Mouse (Mus musculus) cerebellum, adult 2 months (tissue): Measurements from ENCODE around the gene Tmem87a. TPM values are rescaled to one million over a fixed set of nuclear protein-coding genes. Genes with fewer than 3 reads are reported as not detected.

Experiments used
- DNase-seq, 2 experiments: peaks; one replicate each; pipeline ENCODE4 v3.0.0; 2021
- H3K27ac ChIP-seq: fragments of 200-500 bp; 2 replicates; pipeline ENCODE4 v1.5.1; 2012; ENCODE audit warnings: low read length, control low read depth, inconsistent platforms; ENCODE audit not compliant: insufficient read depth
- H3K27me3 ChIP-seq: fragments of 200-500 bp; 2 replicates; pipeline ENCODE4 v1.6.1; 2012; ENCODE audit warnings: inconsistent platforms, mild to moderate bottlenecking, low read length, moderate library complexity; ENCODE audit not compliant: control insufficient read depth, insufficient read depth
- H3K4me1 ChIP-seq: fragments of 200-500 bp; 2 replicates; pipeline ENCODE4 v1.6.1; 2011; ENCODE audit warnings: low read length; ENCODE audit not compliant: control insufficient read depth, insufficient read depth
- H3K4me3 ChIP-seq: fragments of 200-500 bp; replicated peaks from 2 replicates; pipeline ENCODE3; 2011; ENCODE audit warnings: mild to moderate bottlenecking, low read depth, low read length, control low read depth; ENCODE audit not compliant: insufficient read depth
- CTCF ChIP-seq: fragments of 200-500 bp; IDR thresholded peaks from 2 replicates; pipeline ENCODE4 v1.5.1; 2011; ENCODE audit warnings: low read depth, mild to moderate bottlenecking, control low read depth, low read length, moderate library complexity, borderline replicate concordance; ENCODE audit not compliant: insufficient read depth
- POLR2A ChIP-seq: fragments of 200-500 bp; IDR thresholded peaks from 2 replicates; pipeline ENCODE4 v1.6.1; 2011; ENCODE audit warnings: low read length, control low read depth, borderline replicate concordance; ENCODE audit not compliant: insufficient read depth
- WGBS: fragments of 180-500 bp; shearing (Covaris S2); methylation state at CpG from one replicate; pipeline ENCODE4 v1.1.7; 2018; 5-methylcytosine and 5-hydroxymethylcytosine counted together
- polyA plus RNA-seq: library from polyadenylated mRNA; depleted of rRNA; stranded (reverse); fragments of >200 nt; gene quantifications from 2 replicates; pipeline ENCODE4 v1.2.3, GENCODE M21; 2012

Gene Tmem87a
- polyA plus RNA-seq, 1 experiment = 24.4 TPM

DNA sequence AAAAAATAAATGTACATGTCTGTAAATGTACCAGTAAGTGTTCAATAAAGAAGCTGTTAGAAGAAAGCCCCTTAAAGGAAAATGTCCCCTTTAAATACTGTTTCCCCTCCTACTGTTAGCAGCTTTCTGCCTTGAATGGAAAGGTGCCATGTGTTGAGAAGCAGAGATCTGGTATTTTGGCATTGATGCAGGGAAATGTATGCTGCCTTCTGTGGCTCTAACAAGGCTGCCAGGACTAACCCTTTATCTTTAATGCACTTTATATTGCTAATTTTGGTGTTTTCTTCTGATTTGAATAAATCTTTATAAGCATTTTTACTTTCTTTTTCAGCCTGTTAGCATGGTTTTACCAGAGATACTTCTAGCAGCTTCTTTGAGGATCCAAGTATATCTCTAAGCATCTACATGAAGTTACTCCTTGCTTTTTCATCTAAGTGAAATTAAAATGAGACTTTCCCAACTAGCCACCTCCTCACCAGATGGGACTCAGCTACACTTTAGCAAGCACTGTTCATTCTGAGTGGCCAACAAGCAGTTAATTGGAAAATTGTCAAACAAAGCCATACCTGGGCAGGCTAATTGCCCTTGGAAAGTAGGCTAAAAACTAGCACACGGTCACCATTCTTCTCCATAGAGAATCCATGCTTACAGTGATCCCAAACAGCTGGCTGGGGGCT is 11.0 kb upstream of the Tmem87a start:
- H3K27ac ChIP-seq = peak overlapping the region; percentile 15; the same call in 1 of the 2 replicates
- DNase-seq = peak; percentile 28 to 84

DNA sequence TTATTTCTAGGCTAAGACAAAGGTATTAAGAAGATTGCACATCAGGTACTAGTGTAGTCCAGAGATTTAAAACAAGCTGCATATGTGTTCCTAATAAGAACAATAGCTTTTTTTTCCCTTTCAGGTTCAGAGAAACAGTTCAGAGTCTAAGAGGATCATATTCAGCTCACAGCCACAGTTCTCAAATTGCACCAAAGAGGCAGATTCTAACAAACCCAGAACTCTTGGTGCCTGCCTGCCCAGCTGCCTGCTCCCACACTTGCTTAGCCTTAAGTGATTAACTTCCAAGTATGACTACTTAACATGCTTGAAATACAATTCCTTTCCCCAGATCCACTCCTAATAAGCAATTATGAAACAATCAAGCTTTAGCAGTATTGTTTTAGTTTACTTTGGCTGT is 10.2 kb upstream of the Tmem87a start:
- no peak for TF ChIP-seq POLR2A
- TF ChIP-seq CTCF = no peak
- peak overlapping the region; percentile 38; the same call in 1 of the 2 replicates for H3K27ac ChIP-seq
- H3K4me1 ChIP-seq = peaks cover 9% of the 10 kb centered on the region; the same call in 1 of the 2 replicates

More for the DNA sequence above, 11.0 kb upstream of the Tmem87a start:
- no peak overlapping the region for H3K4me3 ChIP-seq
- 7% methylated on average over 1 of the region's 1 CpGs for WGBS
- TF ChIP-seq CTCF (no peak), POLR2A (no peak)
- no peaks in the 10 kb centered on the region for H3K27me3 ChIP-seq
- H3K4me1 ChIP-seq = peaks cover 9% of the 10 kb centered on the region; the same call in 1 of the 2 replicates

DNA sequence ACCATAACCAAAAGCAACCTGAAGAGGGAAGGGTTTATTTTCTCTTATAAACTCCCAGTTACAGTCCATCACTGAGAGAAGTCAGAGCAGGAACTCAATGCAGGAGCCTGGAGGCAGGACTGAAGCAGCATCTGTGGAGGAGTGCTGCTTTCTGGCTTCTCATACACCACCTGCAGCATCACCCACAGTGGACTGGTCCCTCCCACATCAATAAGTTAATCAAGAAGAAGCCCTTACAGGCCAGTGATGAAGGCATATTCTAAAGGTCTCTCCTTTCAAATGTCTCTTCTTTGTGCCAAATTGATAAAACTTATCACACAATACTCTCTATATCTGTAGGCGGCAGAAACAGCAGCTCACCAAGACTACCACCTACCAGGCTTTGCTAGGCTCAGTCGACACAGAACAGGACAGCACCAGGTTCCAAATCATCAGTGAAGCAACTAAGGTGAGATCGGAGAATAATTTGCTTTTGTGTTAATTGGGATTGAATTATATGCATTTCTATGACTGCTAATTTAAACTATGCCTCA is 7.2 kb upstream of the Tmem87a start:
- 92% methylated on average over 3 of the region's 3 CpGs for WGBS
- Histone ChIP-seq H3K4me1 (peaks cover 7% of the 10 kb centered on the region; the same call in 1 of the 2 replicates), H3K27ac (no peak overlapping the region), H3K4me3 (no peak overlapping the region), H3K27me3 (no peaks in the 10 kb centered on the region)
- TF ChIP-seq CTCF (no peak), POLR2A (no peak)
- DNase-seq = no peak

More for the DNA sequence above, 10.2 kb upstream of the Tmem87a start:
- Histone ChIP-seq H3K27me3 (no peaks in the 10 kb centered on the region), H3K4me3 (no peak overlapping the region)
- no peak for DNase-seq

DNA sequence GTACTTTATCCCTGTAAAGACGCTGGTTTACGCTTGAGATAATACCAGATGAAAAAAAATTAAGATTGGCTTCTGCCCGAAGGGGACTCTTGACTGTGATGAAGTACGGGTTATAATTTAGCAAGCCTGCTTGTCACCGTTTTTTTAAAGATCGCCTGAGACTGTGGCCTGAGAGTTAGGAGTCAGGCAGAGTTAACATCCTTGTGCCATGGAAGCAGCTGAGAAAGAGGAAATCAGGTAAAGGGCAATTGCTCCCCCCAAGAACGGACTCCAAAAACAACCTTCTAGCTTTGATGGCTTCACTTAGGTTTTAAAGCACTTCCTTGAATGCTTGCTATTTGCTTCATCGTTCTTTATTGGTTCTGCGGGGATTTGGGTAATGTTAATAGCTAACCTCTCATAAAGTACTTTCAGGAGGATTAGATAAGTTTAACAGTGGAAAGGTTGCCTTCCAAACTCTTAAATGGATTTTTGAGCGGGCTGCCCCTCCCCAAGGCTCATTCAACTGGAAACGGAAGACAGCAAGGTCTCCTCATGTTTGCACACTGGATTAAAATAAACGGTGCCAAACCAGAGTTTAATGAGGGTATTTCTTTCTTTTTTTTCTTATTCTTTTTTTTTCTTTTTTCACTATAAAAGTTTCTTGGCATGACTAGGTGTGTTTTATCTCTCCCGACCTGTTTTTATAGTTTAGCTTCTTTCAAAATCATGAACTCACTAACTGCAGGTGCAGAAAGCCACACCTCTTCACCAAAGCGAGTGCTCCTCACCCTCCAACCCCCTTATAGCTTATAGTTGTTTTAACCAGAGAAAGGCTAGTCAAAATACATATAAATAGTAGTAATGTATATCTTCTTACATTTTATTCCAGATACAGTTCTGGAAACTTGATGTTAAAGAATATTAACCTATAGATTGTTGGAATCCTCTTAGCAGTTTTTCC is 1.2 kb upstream of the Tmem87a start:
- TF ChIP-seq CTCF = no peak
- no peak for TF ChIP-seq POLR2A
- Histone ChIP-seq H3K4me1 (no peaks in the 10 kb centered on the region), H3K4me3 (peak overlapping the region; percentile 98), H3K27ac (peak overlapping the region; percentile 29; the same call in 1 of the 2 replicates), H3K27me3 (no peaks in the 10 kb centered on the region)
- DNase-seq = no peak
- WGBS = 28% methylated on average over 14 of the region's 14 CpGs

DNA sequence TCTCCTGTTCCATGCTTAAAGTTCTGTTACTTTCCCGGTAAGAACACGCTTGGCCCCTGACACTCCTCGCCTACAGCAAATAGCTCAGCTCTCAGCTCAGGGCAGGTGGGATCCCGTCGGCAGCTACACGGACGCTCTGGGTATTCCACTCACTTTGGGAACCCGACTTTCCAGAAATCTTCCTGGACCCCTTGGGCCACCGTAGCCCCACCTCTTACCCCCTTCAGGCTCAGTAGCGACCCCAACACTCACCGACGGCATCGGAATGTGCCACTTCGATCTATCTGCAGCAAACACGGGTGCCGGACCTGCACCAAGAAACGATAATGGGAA is 294 bp downstream of the Tmem87a start, which contains the start of gene Ganc:
Gene Ganc (plus strand): TSS at position 244 of the 333 bp plus-strand sequence.
- DNase-seq = no peak
- WGBS = under 1% methylated on average over 17 of the region's 17 CpGs
- Histone ChIP-seq H3K4me3 (peak within 1 kb of the TSS; percentile 98), H3K4me1 (no peaks in the 10 kb centered on the region), H3K27me3 (no peaks in the 10 kb centered on the region), H3K27ac (peak within 1 kb of the TSS; percentile 89)
- TF ChIP-seq CTCF (no peak), POLR2A (no peak)

DNA sequence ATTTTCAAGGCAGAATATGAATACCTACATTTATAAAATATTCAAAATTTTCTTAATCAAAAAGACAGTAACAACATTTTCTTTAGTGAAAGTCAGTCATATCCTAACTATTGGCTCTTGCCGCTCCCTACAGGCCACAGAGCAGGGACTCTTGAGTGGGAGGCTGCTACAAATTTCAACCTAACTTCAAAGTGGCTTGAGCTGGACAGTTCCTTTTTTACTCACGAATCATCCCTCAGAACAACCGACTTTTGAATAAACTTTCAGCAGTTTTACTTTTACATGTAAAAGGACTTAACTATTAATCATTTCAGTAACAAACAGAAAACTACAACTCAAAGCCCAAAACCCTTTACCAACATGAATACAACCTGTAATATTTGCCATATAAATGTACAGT is 1.1 kb downstream of the Tmem87a start:
- Histone ChIP-seq H3K27me3 (no peaks in the 10 kb centered on the region), H3K27ac (no peak overlapping the region), H3K4me1 (no peaks in the 10 kb centered on the region), H3K4me3 (peak overlapping the region; percentile 98)
- 53% methylated on average over 3 of the region's 3 CpGs for WGBS
- no peak for TF ChIP-seq POLR2A
- TF ChIP-seq CTCF = no peak
- DNase-seq = no peak

DNA sequence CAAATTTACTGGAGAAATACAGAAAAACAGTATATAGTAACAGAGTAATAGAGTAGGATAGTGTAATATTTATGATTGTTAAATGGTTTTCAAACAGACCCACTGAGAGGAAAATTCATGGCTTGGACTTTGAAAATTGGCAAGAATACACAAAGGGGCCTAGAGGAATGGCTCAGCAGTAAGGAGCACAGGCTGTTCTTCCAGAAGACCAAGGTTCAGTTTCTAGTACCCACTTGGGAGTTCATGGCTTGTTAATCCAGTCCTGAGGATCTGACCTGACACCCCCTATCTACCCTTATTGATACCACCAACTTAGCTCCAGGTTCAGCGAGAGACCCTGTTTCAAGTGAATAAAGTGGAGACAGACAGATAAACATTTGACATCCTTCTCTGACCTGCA is 6.0 kb downstream of the Tmem87a start:
- no peak overlapping the region for H3K4me3 ChIP-seq
- WGBS = 96% methylated on average over 1 of the region's 1 CpGs
- no peaks in the 10 kb centered on the region for H3K27me3 ChIP-seq
- no peak overlapping the region for H3K27ac ChIP-seq
- DNase-seq = no peak
- no peaks in the 10 kb centered on the region for H3K4me1 ChIP-seq
- TF ChIP-seq POLR2A = no peak
- no peak for TF ChIP-seq CTCF
